8 mouse cellular contexts compared by ENCODE assay signal in genomic region chr1:82290723-82291150, GRCm38 (mm10). TPM values are rescaled to one million over a fixed set of nuclear protein-coding genes. Genes with fewer than 3 reads are reported as not detected.
A peak's percentile ranks its signal among the peaks of the same experiment; 100 is the strongest.
DNase-seq lines count a peak whose midpoint lies in the region; ATAC-seq and TF ChIP-seq lines count a peak whose summit lies in the region.

No protein-coding gene starts in this region.

- TF ChIP-seq CTCF in gastrocnemius, adult 2 months (IDR thresholded peaks at IDR 0.05) = no peak
- TF ChIP-seq CTCF in left cerebral cortex, adult 2 months (IDR thresholded peaks at IDR 0.05) = no peak
- no peak for TF ChIP-seq CTCF in spleen, adult 2 months (IDR thresholded peaks at IDR 0.05; ENCODE audit: extremely low read depth, insufficient read depth, insufficient read length, insufficient replicate concordance)

- no peaks in the 10 kb centered on the region for H3K27me3 ChIP-seq in hindbrain, embryonic 16.5 days (replicated peaks; ENCODE audit: control insufficient read depth, insufficient read depth, low read length)
- peaks cover 20% of the 10 kb centered on the region for H3K27me3 ChIP-seq in spleen, adult 2 months (ENCODE audit: control insufficient read depth, insufficient read depth, low read length)

- intact Hi-C loops in gastrocnemius, adult 2 months (cut with DNase I) = loop anchor here (5.0 kb wide), 5 partner anchors 142 to 698 kb away; no protein-coding TSS in a partner anchor
- intact Hi-C loops in left cerebral cortex, adult 2 months (cut with DNase I) = loop anchor here (1.0 to 10.0 kb wide), 6 partner anchors 26 to 696 kb away; partner anchors contain the start of gene Rhbdd1

- H3K4me2 ChIP-seq in hindbrain, embryonic 16.5 days (ENCODE audit: low read length) = peak overlapping the region; percentile 83

- peak overlapping the region; percentile 96 for H3K27ac ChIP-seq in gastrocnemius, adult 2 months
- H3K27ac ChIP-seq in hindbrain, embryonic 16.5 days (ENCODE audit: low read depth, low read length) = peak overlapping the region; percentile 99
- peak overlapping the region; percentile 97 for H3K27ac ChIP-seq in left cerebral cortex, adult 2 months
- peak overlapping the region; percentile 23; the same call in 1 of the 2 replicates for H3K27ac ChIP-seq in spleen, adult 2 months (ENCODE audit: insufficient read depth, low read length)

- ATAC-seq in cerebellum, adult (ENCODE audit: insufficient number of reproducible peaks, low FRiP score, low TSS enrichment) = no peak; the same call in none of the 2 replicates
- ATAC-seq in hindbrain, embryonic 16.5 days = peak; percentile 54
- peak; percentile 32; the same call in 1 of the 2 replicates for ATAC-seq in megakaryocyte progenitor cell, adult 5-6 weeks (replicated peaks; ENCODE audit: poor library complexity)

- peak; percentile 82 for DNase-seq in cerebellum, adult 11 months
- DNase-seq in cerebellum, adult 9-11 months = peak; percentile 90
- DNase-seq in gastrocnemius, adult 2 months = peak; percentile 92
- peak; percentile 83 to 85 for DNase-seq in left cerebral cortex, adult 2 months (ENCODE audit: extremely low spot score in 1 of 2, low spot score in 2 of 2)
- DNase-seq in spleen, adult 2 months (ENCODE audit: low read depth in 1 of 2, low spot score in 2 of 2) = peak in 1 of 2 experiments; percentile 28

- WGBS in hindbrain, embryonic 16.5 days = 0% methylated on average over 31 of the region's 31 CpGs
- WGBS in spleen, adult 2 months = 1% methylated on average over 31 of the region's 31 CpGs

- peaks cover 7% of the 10 kb centered on the region; the same call in 1 of the 2 replicates for H3K36me3 ChIP-seq in hindbrain, embryonic 16.5 days (ENCODE audit: control insufficient read depth, insufficient read depth, low read length)
- H3K36me3 ChIP-seq in spleen, adult 2 months (ENCODE audit: control insufficient read depth, insufficient read depth, low read length) = no peaks in the 10 kb centered on the region

- TF ChIP-seq POLR2A in spleen, adult 2 months (IDR thresholded peaks at IDR 0.05; ENCODE audit: low read depth, low read length) = no peak

- H3K9ac ChIP-seq in hindbrain, embryonic 16.5 days (ENCODE audit: low read depth, low read length) = peak overlapping the region; percentile 96

- no peaks in the 10 kb centered on the region for H3K9me3 ChIP-seq in hindbrain, embryonic 16.5 days (ENCODE audit: control insufficient read depth, low read length)

- H3K4me3 ChIP-seq in gastrocnemius, adult 2 months = peak overlapping the region; percentile 82
- H3K4me3 ChIP-seq in hindbrain, embryonic 16.5 days (ENCODE audit: low read length) = peak overlapping the region; percentile 79
- H3K4me3 ChIP-seq in left cerebral cortex, adult 2 months = peak overlapping the region; percentile 70
- peak overlapping the region; percentile 71 for H3K4me3 ChIP-seq in spleen, adult 2 months (ENCODE audit: extremely low read depth, insufficient read depth, insufficient read length)

- peaks cover 41% of the 10 kb centered on the region for H3K4me1 ChIP-seq in hindbrain, embryonic 16.5 days (ENCODE audit: control insufficient read depth, insufficient read depth, low read depth, low read length)
- H3K4me1 ChIP-seq in spleen, adult 2 months (ENCODE audit: control insufficient read depth, insufficient read depth, insufficient read length) = peaks cover 3% of the 10 kb centered on the region; the same call in 1 of the 2 replicates

RNA-seq across cellular contexts. Expression of gene Irs1, which starts 0.5 kb away (rescaled TPM):
- total RNA-seq in gastrocnemius, adult 2 months (2021) = 10 to 100 TPM; 73.9 to 90.0 TPM
- 7.2 and 9.6 TPM in 2 replicates for polyA plus RNA-seq in hindbrain, embryonic 16.5 days (2015; fragmentation: Nextera tagmentation; extraction: Ambion mirVana)
- total RNA-seq in left cerebral cortex, adult 2 months (2021) = 10 to 100 TPM; 17.3 to 17.4 TPM
- not detected in 2 replicates for total RNA-seq in megakaryocyte progenitor cell, adult 5-6 weeks (2015)
- not detected in 2 replicates for total RNA-seq in megakaryocyte progenitor cell, adult 5-6 weeks (2017)
- 1.3 and 1.7 TPM in 2 replicates for polyA plus RNA-seq in spleen, adult 2 months (2012; rRNA removed)

RNA-seq across cellular contexts. Expression of gene Rhbdd1, which starts 25.5 kb away (rescaled TPM):
- 1 to 10 TPM; 8.4 to 8.5 TPM for total RNA-seq in gastrocnemius, adult 2 months (2021)
- polyA plus RNA-seq in hindbrain, embryonic 16.5 days (2015; fragmentation: Nextera tagmentation; extraction: Ambion mirVana) = 3.8 and 4.5 TPM in 2 replicates
- 1 to 10 TPM; 7.6 to 8.4 TPM for total RNA-seq in left cerebral cortex, adult 2 months (2021)
- 11.6 and 12.1 TPM in 2 replicates for total RNA-seq in megakaryocyte progenitor cell, adult 5-6 weeks (2015)
- total RNA-seq in megakaryocyte progenitor cell, adult 5-6 weeks (2017) = 14.1 and 16.0 TPM in 2 replicates
- 6.3 and 7.4 TPM in 2 replicates for polyA plus RNA-seq in spleen, adult 2 months (2012; rRNA removed)

RNA-seq across cellular contexts. Expression of gene Gm9747, which starts 57.8 kb away (rescaled TPM):
- total RNA-seq in gastrocnemius, adult 2 months (2021) = not detected
- polyA plus RNA-seq in hindbrain, embryonic 16.5 days (2015; fragmentation: Nextera tagmentation; extraction: Ambion mirVana) = 27.2 and 33.1 TPM in 2 replicates
- not detected for total RNA-seq in left cerebral cortex, adult 2 months (2021)
- not detected in 2 replicates for total RNA-seq in megakaryocyte progenitor cell, adult 5-6 weeks (2015)
- not detected in 2 replicates for total RNA-seq in megakaryocyte progenitor cell, adult 5-6 weeks (2017)
- not detected in 2 replicates for polyA plus RNA-seq in spleen, adult 2 months (2012; rRNA removed)

Comparison
In these comparisons a context has a peak if more than half of its experiments do, and no peak if none do; other contexts are left out.
1. H3K27ac ChIP-seq: peak in every context shown above with its lines; median percentile 99 in hindbrain, embryonic 16.5 days; 97 in left cerebral cortex, adult 2 months; 96 in gastrocnemius, adult 2 months; 23 in spleen, adult 2 months.
2. RNA of gene Irs1, which starts 0.5 kb away (total RNA-seq): 73.9 to 90.0 TPM in gastrocnemius, adult 2 months and 17.3 to 17.4 TPM in left cerebral cortex, adult 2 months; not detected in megakaryocyte progenitor cell, adult 5-6 weeks; every median in the first group is over 10 times any median in the second.
3. Peak in every context shown above with its lines, with median percentiles within 50 percentile points of each other: H3K4me3 ChIP-seq.